Mouse (Mus musculus) cerebellum, adult 2 months (tissue): Measurements from ENCODE around the gene Otulinl. TPM values are rescaled to one million over a fixed set of nuclear protein-coding genes. Genes with fewer than 3 reads are reported as not detected.

Experiments
- DNase-seq, 2 experiments: peaks; one replicate each; pipeline ENCODE4 v3.0.0; 2021
- H3K27ac ChIP-seq: fragments of 200-500 bp; 2 replicates; pipeline ENCODE4 v1.5.1; 2012; ENCODE audit warnings: low read length, control low read depth, inconsistent platforms; ENCODE audit not compliant: insufficient read depth
- H3K27me3 ChIP-seq: fragments of 200-500 bp; 2 replicates; pipeline ENCODE4 v1.6.1; 2012; ENCODE audit warnings: inconsistent platforms, mild to moderate bottlenecking, low read length, moderate library complexity; ENCODE audit not compliant: control insufficient read depth, insufficient read depth
- H3K4me1 ChIP-seq: fragments of 200-500 bp; 2 replicates; pipeline ENCODE4 v1.6.1; 2011; ENCODE audit warnings: low read length; ENCODE audit not compliant: control insufficient read depth, insufficient read depth
- H3K4me3 ChIP-seq: fragments of 200-500 bp; replicated peaks from 2 replicates; pipeline ENCODE3; 2011; ENCODE audit warnings: mild to moderate bottlenecking, low read depth, low read length, control low read depth; ENCODE audit not compliant: insufficient read depth
- CTCF ChIP-seq: fragments of 200-500 bp; IDR thresholded peaks from 2 replicates; pipeline ENCODE4 v1.5.1; 2011; ENCODE audit warnings: low read depth, mild to moderate bottlenecking, control low read depth, low read length, moderate library complexity, borderline replicate concordance; ENCODE audit not compliant: insufficient read depth
- POLR2A ChIP-seq: fragments of 200-500 bp; IDR thresholded peaks from 2 replicates; pipeline ENCODE4 v1.6.1; 2011; ENCODE audit warnings: low read length, control low read depth, borderline replicate concordance; ENCODE audit not compliant: insufficient read depth
- WGBS: fragments of 180-500 bp; shearing (Covaris S2); methylation state at CpG from one replicate; pipeline ENCODE4 v1.1.7; 2018; 5-methylcytosine and 5-hydroxymethylcytosine counted together
- polyA plus RNA-seq: library from polyadenylated mRNA; depleted of rRNA; stranded (reverse); fragments of >200 nt; gene quantifications from 2 replicates; pipeline ENCODE4 v1.2.3, GENCODE M21; 2012

The Otulinl gene
- polyA plus RNA-seq, 1 experiment, result 5.4 TPM

DNA sequence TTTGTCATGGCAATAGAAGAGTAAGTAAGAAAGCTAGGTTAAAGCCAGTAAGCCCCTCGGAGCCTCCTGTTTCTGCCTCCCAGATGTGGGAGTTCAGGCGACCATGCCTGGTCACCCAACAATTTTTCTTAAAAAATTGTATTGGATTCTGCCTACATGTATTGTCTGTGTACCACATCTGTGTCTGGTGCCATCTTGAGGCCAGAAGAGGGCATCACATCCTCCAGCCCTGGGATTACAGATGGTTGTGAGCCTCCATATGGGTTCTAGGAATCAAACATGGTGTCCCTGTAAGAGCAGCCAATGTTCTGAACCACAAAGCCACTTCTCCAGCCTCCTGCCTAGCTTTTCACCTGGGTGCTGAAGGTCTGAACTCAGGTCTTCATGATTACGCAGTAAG, 38.5 kb downstream of the Otulinl start:
- Histone ChIP-seq H3K27me3 (no peaks in the 10 kb centered on the region), H3K4me3 (no peak overlapping the region), H3K4me1 (no peaks in the 10 kb centered on the region), H3K27ac (no peak overlapping the region)
- DNase-seq, result peak; percentile 49 to 57
- WGBS, result 87% methylated on average over 3 of the region's 3 CpGs
- peak; percentile 68 for TF ChIP-seq CTCF
- no peak for TF ChIP-seq POLR2A

DNA sequence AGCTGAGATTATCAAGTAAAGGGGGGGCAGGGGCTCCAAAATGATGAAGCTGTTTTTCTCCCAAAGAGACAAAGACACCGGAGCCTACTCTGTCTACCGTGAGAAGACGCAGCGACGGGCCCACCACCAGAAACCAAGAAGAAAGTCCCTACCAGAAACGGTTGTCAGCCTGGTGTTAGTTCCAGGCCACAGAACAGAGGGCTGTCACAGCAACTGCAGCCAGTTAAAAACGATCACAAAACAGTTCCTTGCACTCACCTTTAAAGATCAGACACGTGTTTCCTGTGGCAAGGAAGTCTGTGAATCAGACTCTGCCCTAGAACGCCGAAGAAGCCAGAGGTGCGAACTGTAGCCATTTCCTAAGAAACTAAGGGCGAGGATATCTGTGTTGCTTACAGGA, 40.2 kb downstream of the Otulinl start:
- WGBS, result 80% methylated on average over 12 of the region's 12 CpGs
- DNase-seq, result no peak
- no peak overlapping the region for H3K27ac ChIP-seq
- H3K4me3 ChIP-seq, result no peak overlapping the region
- no peaks in the 10 kb centered on the region for H3K4me1 ChIP-seq
- TF ChIP-seq CTCF, result no peak
- TF ChIP-seq POLR2A, result no peak
- no peaks in the 10 kb centered on the region for H3K27me3 ChIP-seq

DNA sequence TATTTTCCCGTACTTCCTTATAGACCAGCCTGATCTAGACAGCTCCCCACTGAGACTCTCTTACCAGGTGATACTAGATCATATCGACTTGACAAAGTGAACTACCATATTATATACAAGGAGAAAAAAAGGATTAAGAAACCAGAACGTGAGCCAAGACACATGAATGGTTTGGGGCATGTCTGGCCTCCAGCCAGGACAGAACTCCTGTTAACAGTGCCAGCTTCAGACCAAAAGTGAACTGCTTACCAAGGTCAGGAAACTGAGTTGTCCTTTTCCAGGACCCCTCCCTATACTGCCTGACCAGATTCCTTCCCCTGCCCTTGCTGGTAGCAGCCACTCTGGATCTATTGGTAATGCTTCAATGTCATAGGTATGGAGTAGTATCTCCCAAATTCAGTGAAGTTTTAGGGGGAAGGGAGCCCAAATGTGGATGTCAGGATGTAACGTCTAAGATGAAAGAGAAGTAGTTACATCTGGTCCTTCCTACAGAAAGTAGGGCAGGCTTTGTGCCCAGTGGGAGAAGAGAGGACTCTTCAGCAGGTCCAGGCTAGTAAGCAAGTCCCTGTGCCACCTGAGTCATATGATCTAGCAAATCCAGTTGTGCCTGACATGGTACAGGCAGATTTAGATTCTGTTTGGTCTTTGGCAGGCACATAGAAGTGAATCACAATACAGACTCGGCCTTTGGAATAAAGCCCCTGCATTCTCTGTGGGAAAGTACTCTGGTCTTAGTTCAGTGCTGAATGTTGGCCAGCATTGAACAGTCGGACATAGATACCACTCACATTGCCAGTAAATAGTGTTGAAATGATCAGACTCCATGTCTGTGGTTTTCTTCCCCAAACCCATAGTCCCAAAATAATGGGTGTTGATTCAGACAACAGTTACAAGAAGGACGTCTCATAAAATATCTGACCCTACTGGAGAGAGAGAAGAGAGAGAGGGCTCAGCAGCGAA, 47.2 kb downstream of the Otulinl start:
- Histone ChIP-seq H3K27ac (no peak overlapping the region), H3K27me3 (no peaks in the 10 kb centered on the region), H3K4me1 (no peaks in the 10 kb centered on the region; the same call in 1 of the 2 replicates), H3K4me3 (no peak overlapping the region)
- 57% methylated on average over 8 of the region's 8 CpGs for WGBS
- DNase-seq, result no peak
- TF ChIP-seq CTCF, result no peak

DNA sequence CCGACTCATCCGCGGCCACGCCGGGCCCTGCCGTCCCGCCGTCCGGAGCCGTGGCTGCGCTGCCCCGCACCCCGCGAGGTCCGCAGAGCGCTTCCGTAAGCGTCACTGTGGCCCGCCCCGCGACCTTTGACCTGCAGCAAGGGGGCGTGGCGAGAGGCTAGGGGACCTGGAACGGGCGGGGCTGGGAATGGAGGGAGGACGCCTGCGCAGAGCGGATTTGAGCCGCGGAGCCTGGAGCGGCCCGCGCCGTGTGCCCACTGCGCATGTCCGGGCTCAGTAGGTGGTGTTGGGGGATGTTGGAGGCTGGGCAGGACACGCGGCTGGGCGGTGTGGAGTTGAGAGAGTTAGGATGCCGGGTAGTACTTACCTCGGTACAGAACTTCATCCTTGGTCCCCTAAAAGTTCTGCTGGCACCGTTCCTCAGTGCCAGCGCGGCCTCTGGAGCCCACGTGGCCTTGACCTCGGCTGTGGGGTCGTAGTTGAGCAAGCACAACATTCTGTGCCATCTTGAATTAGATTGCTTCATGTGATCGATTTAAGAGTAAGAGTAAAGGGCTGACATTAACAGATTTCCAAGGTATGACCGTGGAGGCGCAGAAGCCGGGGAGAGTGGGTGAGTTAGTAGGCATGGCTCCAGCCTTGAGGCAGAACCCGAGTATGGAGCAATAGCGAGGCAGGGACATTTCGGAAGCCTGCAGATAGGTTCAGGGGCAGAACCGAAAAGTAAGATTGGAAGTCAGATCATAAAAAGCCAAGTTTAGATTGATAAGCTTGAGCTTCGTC, 50.6 kb downstream of the Otulinl start, which contains the start of gene Otulin:
Gene Otulin (minus strand): TSS at position 93 of the 783 bp plus-strand sequence.
- WGBS, result 3% methylated on average over 56 of the region's 56 CpGs
- Histone ChIP-seq H3K4me3 (peak within 1 kb of the TSS; percentile 69), H3K27ac (peak within 1 kb of the TSS; percentile 23), H3K27me3 (no peaks in the 10 kb centered on the region), H3K4me1 (peaks cover 8% of the 10 kb centered on the region; the same call in 1 of the 2 replicates)
- DNase-seq, result peak; percentile 97 to 99
- TF ChIP-seq POLR2A (peak; percentile 90), CTCF (no peak)

DNA sequence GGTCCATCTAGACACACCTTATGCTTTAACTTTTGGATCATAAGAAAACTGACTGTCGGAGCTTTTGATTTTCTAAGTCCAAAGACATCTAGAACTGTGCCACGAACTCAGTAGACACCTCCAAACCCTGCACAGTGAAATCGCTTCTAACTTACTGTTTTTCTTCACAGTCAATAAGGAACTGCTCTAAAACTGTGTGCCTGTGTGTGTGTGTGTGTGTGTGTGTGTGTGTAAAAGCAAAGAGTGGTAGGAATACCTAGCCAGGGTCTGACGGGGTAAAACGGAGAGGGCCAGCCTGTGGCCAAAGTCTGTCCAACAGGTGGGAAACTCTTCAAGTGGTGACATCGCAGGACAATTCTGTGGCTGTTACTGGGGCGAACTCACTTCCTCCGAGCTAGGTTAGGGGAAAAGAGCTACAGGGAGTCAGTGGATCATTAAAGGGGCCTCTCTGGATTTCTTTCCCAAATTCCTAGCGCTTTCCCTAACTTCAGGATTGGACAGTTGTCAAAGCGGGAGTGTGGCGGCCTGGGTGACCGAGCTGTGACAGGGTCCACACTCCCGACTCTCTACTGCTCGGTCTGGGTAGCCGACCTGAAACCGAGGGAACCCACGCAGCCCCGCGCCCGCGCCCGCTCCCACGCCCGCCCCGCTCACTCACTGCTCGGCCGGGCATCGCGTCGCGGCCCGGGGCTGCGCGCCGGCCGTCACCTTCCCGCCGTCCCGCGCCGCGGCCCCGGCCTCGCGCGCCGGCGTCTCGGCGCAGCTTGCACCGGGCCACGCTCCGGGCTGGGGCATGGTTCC, 51.4 kb downstream of the Otulinl start:
- H3K4me3 ChIP-seq, result peak overlapping the region; percentile 69
- peak in 1 of 2 experiments; percentile 34 for DNase-seq
- peaks cover 8% of the 10 kb centered on the region; the same call in 1 of the 2 replicates for H3K4me1 ChIP-seq
- 2% methylated on average over 53 of the region's 53 CpGs for WGBS
- no peaks in the 10 kb centered on the region for H3K27me3 ChIP-seq
- no peak overlapping the region for H3K27ac ChIP-seq
- TF ChIP-seq POLR2A (no peak), CTCF (no peak)

DNA sequence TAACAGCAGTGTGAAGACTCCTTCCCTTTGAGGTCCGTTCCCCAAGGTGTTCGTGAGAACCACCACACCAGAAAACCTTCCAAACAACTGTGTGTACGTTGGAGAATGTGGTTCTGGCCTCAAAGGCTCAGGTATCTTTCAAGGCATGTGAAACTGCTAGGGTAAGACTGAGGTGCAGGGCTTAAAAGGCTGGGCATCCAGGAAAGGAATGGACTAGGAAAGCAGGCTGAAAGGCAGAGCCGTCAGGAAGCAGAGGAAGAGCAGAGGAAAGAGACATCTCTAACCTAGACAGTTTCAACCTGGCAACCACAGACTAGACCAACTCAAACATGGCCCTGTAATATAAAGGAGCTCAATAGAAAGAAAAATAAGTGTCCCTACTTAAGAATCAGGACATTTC, 52.3 kb downstream of the Otulinl start:
- H3K4me1 ChIP-seq, result peaks cover 8% of the 10 kb centered on the region; the same call in 1 of the 2 replicates
- H3K27me3 ChIP-seq, result no peaks in the 10 kb centered on the region
- DNase-seq, result no peak
- no peak overlapping the region for H3K27ac ChIP-seq
- 85% methylated on average over 4 of the region's 4 CpGs for WGBS
- H3K4me3 ChIP-seq, result no peak overlapping the region
- TF ChIP-seq CTCF, result no peak
- TF ChIP-seq POLR2A, result no peak

DNA sequence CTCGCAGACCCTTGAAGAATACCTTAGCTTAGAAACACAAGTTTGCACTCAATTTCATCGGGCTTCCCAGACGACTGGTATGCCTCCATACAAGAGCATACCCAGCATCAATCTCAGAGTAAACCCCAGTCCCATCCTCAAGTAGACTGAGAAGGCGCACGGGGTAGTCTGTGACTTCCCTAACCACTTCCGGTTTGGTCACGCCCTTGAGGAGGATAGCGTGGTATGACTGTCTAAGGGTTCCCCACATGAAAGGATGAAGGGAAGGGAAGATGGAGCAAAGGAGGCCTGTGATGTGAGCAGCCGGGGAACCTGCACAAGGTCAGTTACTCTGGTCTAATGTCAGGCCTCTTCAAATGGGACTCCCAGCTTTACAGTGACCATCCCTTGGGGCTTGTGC, 53.6 kb downstream of the Otulinl start:
- no peak overlapping the region for H3K27ac ChIP-seq
- 92% methylated on average over 9 of the region's 9 CpGs for WGBS
- H3K4me1 ChIP-seq, result peaks cover 8% of the 10 kb centered on the region; the same call in 1 of the 2 replicates
- H3K27me3 ChIP-seq, result no peaks in the 10 kb centered on the region
- no peak for TF ChIP-seq POLR2A
- TF ChIP-seq CTCF, result no peak
- no peak overlapping the region for H3K4me3 ChIP-seq
- no peak for DNase-seq
